Mouse (Mus musculus) CD4-positive, CD25-positive, alpha-beta regulatory T cell, adult 2 months (primary cell): ENCODE measurements around the gene Pde1b.
A peak's percentile ranks its signal among the peaks of the same experiment; 100 is the strongest.

Experiments
- DNase-seq: peaks from one replicate; pipeline ENCODE4 v3.0.0-alpha.2; 2012; ENCODE audit warnings: low read depth, low spot score

Pde1b gene

DNA sequence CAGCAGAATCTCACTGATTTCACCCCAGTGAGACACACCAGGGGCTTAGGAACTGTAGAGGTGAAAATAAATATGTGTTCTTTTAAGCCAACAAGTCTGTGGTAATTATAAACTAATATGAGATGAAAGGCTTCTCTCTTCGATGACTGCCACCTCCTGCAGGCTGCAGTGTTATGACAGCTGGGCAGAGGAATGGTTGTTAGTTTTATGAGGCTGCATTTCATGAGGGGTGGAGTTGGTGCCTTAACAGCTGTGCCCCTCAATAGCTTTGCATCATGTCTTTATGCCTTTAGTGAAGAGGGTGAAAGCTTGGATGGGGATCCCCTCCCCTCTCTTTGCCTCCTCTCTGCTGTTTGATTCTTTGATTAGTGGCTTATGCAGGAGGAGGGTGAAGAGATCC lies 48.2 kb downstream of the Pde1b start:
- DNase-seq, result no peak

GRCm38 (mm10) chr15:103552096-103552690 lies 49.4 kb downstream of the Pde1b start:
- DNase-seq, result peak; percentile 69

DNA sequence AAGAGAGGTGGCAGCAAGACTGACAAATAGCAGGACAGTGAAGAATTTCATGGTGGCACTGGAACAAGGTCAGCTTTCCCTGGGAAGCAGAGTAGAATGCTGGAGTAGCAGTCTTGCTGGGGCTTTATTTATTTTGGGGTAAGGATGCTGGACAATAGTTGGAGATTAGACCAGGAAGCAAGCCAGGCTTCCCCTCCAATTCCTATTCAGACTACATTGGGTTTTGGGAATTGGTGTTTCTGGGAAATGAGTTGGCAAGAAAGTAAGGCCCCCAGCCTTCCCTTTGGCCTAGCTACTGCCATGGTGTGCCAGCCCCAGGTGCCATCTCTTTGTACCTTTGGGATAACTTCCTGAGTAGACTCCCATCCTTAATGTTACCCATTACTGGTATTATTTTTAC lies 62.1 kb downstream of the Pde1b start, which contains the start of gene Glycam1:
Glycam1 (minus strand) TSS at position 101 of the 400 bp plus-strand sequence.
- no peak for DNase-seq
